Mouse (Mus musculus) olfactory bulb, adult 2 months (tissue): Measurements from ENCODE around the gene Mtch1.

Experiments used
- CTCF ChIP-seq: fragments of 200-500 bp; IDR thresholded peaks from 2 replicates; pipeline ENCODE4 v1.5.1; 2012; ENCODE audit warnings: low read depth, mild to moderate bottlenecking, low read length, moderate library complexity; ENCODE audit not compliant: insufficient read depth
- POLR2A ChIP-seq: fragments of 200-500 bp; IDR thresholded peaks from 2 replicates; pipeline ENCODE4 v1.6.1; 2012; ENCODE audit warnings: mild to moderate bottlenecking, low read depth, low read length, moderate library complexity; ENCODE audit not compliant: insufficient read depth

DNA sequence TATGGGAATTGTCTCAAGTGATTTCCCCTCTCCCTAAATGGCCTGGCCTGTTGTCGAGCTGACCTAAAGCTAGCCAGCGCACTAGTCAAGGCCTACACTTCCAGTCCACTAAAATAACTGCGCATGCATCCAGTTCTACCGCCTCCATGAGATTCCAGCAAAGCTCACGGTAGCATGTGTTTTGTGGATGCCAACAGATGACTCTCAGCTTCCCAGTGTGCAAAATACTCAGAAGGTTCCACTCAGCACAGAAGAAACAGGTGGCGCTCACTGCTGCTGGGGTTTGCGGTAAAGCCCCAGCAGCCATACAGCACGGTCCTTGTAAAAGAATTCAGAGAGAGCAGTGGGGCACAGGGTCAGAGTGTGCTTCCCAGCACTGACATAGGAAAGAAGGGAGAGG lies 36.1 kb downstream of the Mtch1 start:
- TF ChIP-seq CTCF (no peak), POLR2A (no peak)
